Mouse (Mus musculus): ENCODE results near the gene Cd302. TPM values are rescaled to one million over a fixed set of nuclear protein-coding genes. Genes with fewer than 3 reads are reported as not detected.

Gene Cd302
- total and polyA plus RNA-seq, 2 experiments from 2014 or later: 6.1 to 16.8 TPM

DNA sequence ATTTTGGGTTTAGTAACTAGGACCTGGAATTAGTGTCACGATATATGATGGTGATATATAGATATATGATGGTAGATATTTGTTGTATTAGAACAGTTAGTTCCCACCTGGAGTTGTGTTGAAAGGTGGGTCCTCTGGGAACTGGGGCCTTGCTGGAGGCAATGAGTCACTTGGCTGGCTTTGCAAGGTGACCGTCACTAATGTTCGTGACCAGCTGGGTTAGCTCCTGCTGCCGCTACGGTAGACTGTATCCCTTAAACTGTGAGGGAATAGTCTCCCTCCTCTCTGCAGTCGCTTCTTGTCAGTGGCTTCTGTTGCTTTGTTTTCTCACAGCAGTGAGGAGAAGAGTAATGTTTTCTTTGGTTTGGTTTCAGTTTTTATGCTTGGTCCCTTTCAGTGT lies 63.1 kb downstream of the Cd302 start:
- no peaks in the 10 kb centered on the region for H3K4me1 ChIP-seq (ENCODE audit: insufficient read depth, low read length)
- no peak overlapping the region for H3K4me2 ChIP-seq (ENCODE audit: low read depth, low read length, poor library complexity, severe bottlenecking)
- no peaks in the 10 kb centered on the region for H3K36me3 ChIP-seq (ENCODE audit: insufficient read depth, low read length)
- no peak overlapping the region for H3K4me3 ChIP-seq (ENCODE audit: low read depth, low read length)
- DNase-seq (ENCODE audit: low spot score): peak; percentile 10
- no peaks in the 10 kb centered on the region for H3K9me3 ChIP-seq (ENCODE audit: low read length)
- no peak overlapping the region for H3K27ac ChIP-seq (ENCODE audit: low read depth, low read length)
- no peak overlapping the region for H3K9ac ChIP-seq (replicated peaks; ENCODE audit: low read length, poor library complexity, severe bottlenecking)
- ATAC-seq (ENCODE audit: low FRiP score): no peak
- no peak for TF ChIP-seq CTCF (IDR thresholded peaks at IDR 0.05)
- WGBS: 49% methylated on average over 6 of the region's 6 CpGs
- no peaks in the 10 kb centered on the region for H3K27me3 ChIP-seq (ENCODE audit: insufficient read depth, low read length)

DNA sequence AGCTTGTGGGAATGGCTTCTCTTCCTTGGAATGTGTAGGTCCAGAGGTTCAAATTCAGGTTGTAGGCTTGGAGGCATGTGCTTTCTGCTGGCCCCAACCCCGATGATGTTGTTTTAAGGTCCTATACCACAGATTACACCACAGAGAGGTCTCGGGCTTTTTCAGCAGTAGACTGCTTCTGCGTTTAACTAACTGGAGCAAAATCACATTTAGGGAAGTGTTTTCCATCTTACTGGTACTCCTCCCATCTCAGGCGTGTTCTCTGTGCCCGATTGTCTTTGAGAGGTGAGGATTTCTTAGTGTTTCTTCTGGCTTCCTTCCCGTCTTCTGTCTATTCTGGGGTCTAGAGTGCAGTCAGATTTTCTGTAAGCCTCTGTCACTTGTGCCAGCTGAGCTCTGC lies 66.7 kb downstream of the Cd302 start:
- no peaks in the 10 kb centered on the region for H3K9me3 ChIP-seq (ENCODE audit: low read length)
- H3K4me3 ChIP-seq (ENCODE audit: low read depth, low read length): no peak overlapping the region
- no peak for DNase-seq (ENCODE audit: low spot score)
- 92% methylated on average over 6 of the region's 6 CpGs for WGBS
- H3K27ac ChIP-seq (ENCODE audit: low read depth, low read length): no peak overlapping the region
- H3K4me1 ChIP-seq (ENCODE audit: insufficient read depth, low read length): no peaks in the 10 kb centered on the region
- H3K36me3 ChIP-seq (ENCODE audit: insufficient read depth, low read length): no peaks in the 10 kb centered on the region
- H3K4me2 ChIP-seq (ENCODE audit: low read depth, low read length, poor library complexity, severe bottlenecking): no peak overlapping the region
- H3K27me3 ChIP-seq (ENCODE audit: insufficient read depth, low read length): no peaks in the 10 kb centered on the region
- no peak overlapping the region for H3K9ac ChIP-seq (replicated peaks; ENCODE audit: low read length, poor library complexity, severe bottlenecking)
- no peak for TF ChIP-seq CTCF (IDR thresholded peaks at IDR 0.05)
- ATAC-seq (ENCODE audit: low FRiP score): no peak

GRCm38 (mm10) chr2:60216547-60217153 lies 67.6 kb downstream of the Cd302 start:
- no peak for ATAC-seq (ENCODE audit: low FRiP score)
- 95% methylated on average over 4 of the region's 4 CpGs for WGBS
- H3K27me3 ChIP-seq (ENCODE audit: insufficient read depth, low read length): no peaks in the 10 kb centered on the region
- H3K4me1 ChIP-seq (ENCODE audit: insufficient read depth, low read length): peaks cover 5% of the 10 kb centered on the region; the same call in 1 of the 2 replicates
- no peak overlapping the region for H3K4me3 ChIP-seq (ENCODE audit: low read depth, low read length)
- H3K36me3 ChIP-seq (ENCODE audit: insufficient read depth, low read length): no peaks in the 10 kb centered on the region
- no peak overlapping the region for H3K27ac ChIP-seq (ENCODE audit: low read depth, low read length)
- H3K4me2 ChIP-seq (ENCODE audit: low read depth, low read length, poor library complexity, severe bottlenecking): no peak overlapping the region
- H3K9me3 ChIP-seq (ENCODE audit: low read length): no peaks in the 10 kb centered on the region
- no peak for TF ChIP-seq CTCF (IDR thresholded peaks at IDR 0.05)
- no peak overlapping the region for H3K9ac ChIP-seq (replicated peaks; ENCODE audit: low read length, poor library complexity, severe bottlenecking)
- DNase-seq (ENCODE audit: low spot score): no peak

- DNase-seq (ENCODE audit: low spot score) (no peak), ATAC-seq (ENCODE audit: low FRiP score) (no peak)
- 92% methylated on average over 2 of the region's 2 CpGs for WGBS
- Histone ChIP-seq H3K27me3 (ENCODE audit: insufficient read depth, low read length) (no peaks in the 10 kb centered on the region), H3K36me3 (ENCODE audit: insufficient read depth, low read length) (no peaks in the 10 kb centered on the region), H3K4me1 (ENCODE audit: insufficient read depth, low read length) (peaks cover 12% of the 10 kb centered on the region), H3K9ac (replicated peaks; ENCODE audit: low read length, poor library complexity, severe bottlenecking) (no peak overlapping the region), H3K4me2 (ENCODE audit: low read depth, low read length, poor library complexity, severe bottlenecking) (no peak overlapping the region), H3K4me3 (ENCODE audit: low read depth, low read length) (no peak overlapping the region), H3K27ac (ENCODE audit: low read depth, low read length) (no peak overlapping the region), H3K9me3 (ENCODE audit: low read length) (no peaks in the 10 kb centered on the region)
- no peak for TF ChIP-seq CTCF (IDR thresholded peaks at IDR 0.05)
These were observed 69.6 kb downstream of the Cd302 start for GRCm38 (mm10) chr2:60214683-60215082.

GRCm38 (mm10) chr2:60212488-60212887 lies 71.8 kb downstream of the Cd302 start:
- no peaks in the 10 kb centered on the region for H3K27me3 ChIP-seq (ENCODE audit: insufficient read depth, low read length)
- H3K4me1 ChIP-seq (ENCODE audit: insufficient read depth, low read length): peaks cover 12% of the 10 kb centered on the region
- H3K4me2 ChIP-seq (ENCODE audit: low read depth, low read length, poor library complexity, severe bottlenecking): no peak overlapping the region
- DNase-seq (ENCODE audit: low spot score): no peak
- H3K36me3 ChIP-seq (ENCODE audit: insufficient read depth, low read length): no peaks in the 10 kb centered on the region
- no peak for ATAC-seq (ENCODE audit: low FRiP score)
- no peak overlapping the region for H3K27ac ChIP-seq (ENCODE audit: low read depth, low read length)
- no peak for TF ChIP-seq CTCF (IDR thresholded peaks at IDR 0.05)
- no peak overlapping the region for H3K4me3 ChIP-seq (ENCODE audit: low read depth, low read length)
- no peaks in the 10 kb centered on the region for H3K9me3 ChIP-seq (ENCODE audit: low read length)
- no peak overlapping the region for H3K9ac ChIP-seq (replicated peaks; ENCODE audit: low read length, poor library complexity, severe bottlenecking)

DNA sequence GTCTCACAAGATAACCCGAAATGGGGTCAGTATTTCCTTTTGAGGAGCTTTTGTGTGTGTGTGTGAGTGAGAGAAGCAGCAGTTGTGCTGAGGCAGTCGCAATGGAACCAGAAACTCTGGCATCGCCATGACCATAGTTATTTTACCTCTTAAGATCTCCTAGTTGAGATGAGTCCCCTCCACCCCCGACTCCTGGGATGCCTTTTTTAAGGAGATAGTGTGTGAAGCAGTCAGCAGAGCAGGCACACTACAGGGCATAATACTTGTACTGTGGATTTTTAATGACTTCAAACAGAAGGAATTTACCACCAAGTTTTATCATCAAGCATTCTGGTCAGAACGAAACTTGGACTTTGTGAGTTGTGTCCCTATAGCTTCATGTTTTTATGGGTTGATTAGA lies 73.5 kb downstream of the Cd302 start:
- Histone ChIP-seq H3K4me1 (ENCODE audit: insufficient read depth, low read length) (peaks cover 12% of the 10 kb centered on the region), H3K27me3 (ENCODE audit: insufficient read depth, low read length) (no peaks in the 10 kb centered on the region), H3K4me3 (ENCODE audit: low read depth, low read length) (peak overlapping the region; percentile 85), H3K27ac (ENCODE audit: low read depth, low read length) (no peak overlapping the region), H3K36me3 (ENCODE audit: insufficient read depth, low read length) (no peaks in the 10 kb centered on the region), H3K9ac (replicated peaks; ENCODE audit: low read length, poor library complexity, severe bottlenecking) (peak overlapping the region; percentile 94), H3K4me2 (ENCODE audit: low read depth, low read length, poor library complexity, severe bottlenecking) (peak overlapping the region; percentile 69), H3K9me3 (ENCODE audit: low read length) (no peaks in the 10 kb centered on the region)
- DNase-seq (ENCODE audit: low spot score): no peak
- 14% methylated on average over 5 of the region's 5 CpGs for WGBS
- no peak for ATAC-seq (ENCODE audit: low FRiP score)
- no peak for TF ChIP-seq CTCF (IDR thresholded peaks at IDR 0.05)

Measured in midbrain, postnatal 0 days (tissue).